Mouse (Mus musculus) neutrophil, adult 5-6 weeks (primary cell): ENCODE measurements around the gene Cltb. TPM values are rescaled to one million over a fixed set of nuclear protein-coding genes. Genes with fewer than 3 reads are reported as not detected.

Experiments used
- ATAC-seq: fragments of 151-379, 151-347 bp; 2 replicates; pipeline ENCODE4 v1.8.0; 2017; ENCODE audit warnings: mild to moderate bottlenecking, moderate TSS enrichment; ENCODE audit not compliant: insufficient number of reproducible peaks, poor library complexity, low FRiP score, severe bottlenecking; ENCODE audit errors: extremely low read depth
- total RNA-seq: library from RNA; stranded (forward); fragments of 200-1000 nt; gene quantifications from 2 replicates; pipeline ENCODE4 v1.2.3, GENCODE M21; 2017

Cltb gene
- total RNA-seq, 1 experiment from 2014 or later: 9.3 TPM

DNA sequence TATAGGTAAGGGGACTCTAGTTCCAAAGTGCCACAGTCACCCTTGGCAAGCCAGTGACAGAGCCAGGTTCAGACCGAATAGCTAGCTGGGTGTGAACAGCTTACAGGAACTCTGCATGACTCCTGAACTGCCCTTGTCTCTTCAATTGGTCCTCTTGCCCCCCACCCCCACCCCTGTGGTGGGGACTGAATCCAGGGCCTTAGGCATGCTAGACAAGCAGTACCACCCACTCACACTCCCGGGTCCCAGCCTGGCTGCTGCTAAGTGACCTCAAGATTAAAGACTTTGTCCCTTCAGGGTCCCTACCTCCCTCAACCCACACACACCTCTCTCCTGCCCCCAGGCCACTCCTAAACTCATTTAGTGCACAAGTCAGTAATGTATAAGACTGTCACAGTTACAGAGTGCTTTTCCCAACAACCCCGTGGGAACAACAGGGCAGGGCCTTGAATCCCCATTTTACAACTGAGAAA is 8.5 kb downstream of the Cltb start:
- no peak for ATAC-seq

DNA sequence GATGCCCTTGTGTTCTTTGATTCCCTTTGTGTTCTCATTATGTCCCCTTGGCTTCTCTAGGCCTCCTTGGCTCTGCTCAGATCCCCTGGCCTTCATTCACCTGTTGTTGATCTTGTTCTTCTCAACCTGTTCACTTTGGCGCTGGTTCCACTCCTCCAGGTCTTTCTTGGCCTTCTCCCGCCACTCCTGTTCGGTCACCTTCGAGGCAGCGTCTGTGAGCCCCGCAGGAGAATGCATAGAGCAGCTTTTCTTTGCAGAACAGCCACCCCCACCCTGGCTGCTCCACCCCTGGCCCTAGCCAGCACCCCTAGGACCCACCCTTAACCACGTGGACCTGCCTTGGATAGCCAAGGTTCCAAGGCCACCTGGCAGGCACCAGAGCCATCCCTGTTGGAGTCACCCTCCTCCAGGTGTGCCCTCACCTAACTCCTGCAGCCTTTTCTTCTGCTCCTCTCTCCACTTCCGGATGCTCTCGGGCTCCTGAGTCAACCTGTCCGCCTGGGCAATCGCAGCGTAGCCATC is 12.5 kb downstream of the Cltb start:
- no peak for ATAC-seq

DNA sequence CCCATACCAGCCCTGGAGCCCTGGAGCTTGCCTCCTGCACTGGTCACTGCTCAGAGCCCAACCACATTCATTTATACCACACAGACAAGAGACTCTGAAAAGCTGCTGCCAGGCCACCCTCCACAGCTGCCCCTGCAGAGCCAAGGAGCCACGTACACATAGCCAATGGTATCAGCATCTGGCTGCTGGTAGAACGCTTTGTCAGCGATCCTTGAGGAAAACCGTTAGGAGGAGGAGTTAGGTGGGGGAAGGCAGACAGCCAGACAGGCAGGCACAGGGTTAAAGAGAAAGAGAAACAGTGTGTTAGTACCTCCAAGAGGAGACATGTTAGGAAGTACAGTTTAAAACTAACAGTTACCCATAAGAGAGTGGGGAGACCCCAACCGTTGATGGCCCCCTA is 14.3 kb downstream of the Cltb start:
- ATAC-seq: no peak

DNA sequence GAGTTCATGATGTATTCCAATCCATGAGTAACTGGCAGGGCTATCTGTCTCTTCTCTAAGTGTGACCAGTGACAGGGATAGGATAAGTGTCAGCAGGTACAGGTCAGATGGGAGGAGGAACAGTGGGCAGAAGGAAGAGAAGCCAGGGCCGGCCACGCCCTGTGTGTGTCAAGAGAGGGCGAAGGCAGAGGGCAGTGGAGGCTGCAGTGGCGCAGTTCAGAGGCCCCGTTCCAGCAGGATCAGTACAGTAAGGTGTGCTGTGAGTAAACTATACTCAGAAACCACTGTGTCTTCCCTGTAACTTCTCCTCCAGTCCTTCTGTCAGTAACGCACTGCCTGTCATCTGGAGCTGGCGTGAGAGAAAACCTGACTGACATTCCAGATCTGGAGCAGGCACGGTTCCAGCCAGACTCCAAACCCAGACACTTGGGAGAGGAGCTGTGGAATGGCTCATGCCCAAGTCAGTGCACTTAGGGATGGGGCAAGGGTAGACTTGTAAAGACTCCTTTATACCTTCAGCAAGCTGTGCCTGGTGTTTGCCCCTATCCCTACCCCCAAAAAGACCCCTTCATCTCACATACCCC is 14.9 kb downstream of the Cltb start:
- no peak for ATAC-seq

DNA sequence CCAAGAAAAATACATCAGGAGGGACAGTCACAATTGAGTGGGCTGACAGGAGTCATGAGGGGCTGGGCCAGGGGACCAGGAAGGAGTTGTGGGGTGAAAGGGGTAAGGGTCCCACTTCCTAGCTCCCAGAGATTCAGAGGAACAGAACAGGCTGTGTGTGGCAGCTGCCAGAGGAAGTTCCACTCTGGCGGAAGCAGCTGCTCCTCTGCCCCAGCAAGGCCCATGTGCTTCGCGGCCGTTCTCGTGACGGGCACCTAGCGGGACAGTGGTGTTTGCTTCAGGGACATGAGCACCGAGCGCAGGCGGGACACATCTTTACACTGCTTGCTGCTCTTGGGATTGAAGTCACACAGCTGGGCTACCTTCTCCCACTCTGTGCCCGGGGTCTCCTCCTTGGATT is 17.5 kb downstream of the Cltb start:
- ATAC-seq: no peak

DNA sequence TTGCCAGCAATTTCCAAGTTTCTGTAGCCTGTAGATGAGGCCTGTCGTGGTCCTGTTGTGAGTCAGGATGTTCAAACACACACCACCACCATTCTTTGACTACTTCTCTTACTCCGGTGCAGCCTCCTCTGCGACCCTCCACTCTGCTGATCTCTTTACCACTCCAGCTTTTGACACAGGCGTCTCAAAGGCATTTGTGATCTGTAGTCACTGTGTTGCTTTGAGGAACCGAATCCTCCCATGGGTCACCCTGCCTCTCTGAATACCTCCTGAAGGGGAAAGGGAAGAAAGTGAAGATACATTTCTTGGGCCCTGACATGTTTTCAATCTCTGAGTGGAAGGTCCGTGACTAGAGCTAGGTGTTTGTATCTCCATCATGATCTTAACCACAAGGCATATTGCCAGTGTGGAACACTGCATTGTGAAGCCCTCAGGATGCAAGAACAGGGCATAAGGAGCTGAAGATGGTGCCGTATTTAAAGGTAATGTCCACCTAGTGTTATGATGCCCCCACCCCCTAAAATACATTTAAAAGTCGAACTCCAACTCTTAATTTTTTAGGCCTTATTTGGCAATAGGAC is 19.3 kb downstream of the Cltb start:
- no peak for ATAC-seq

DNA sequence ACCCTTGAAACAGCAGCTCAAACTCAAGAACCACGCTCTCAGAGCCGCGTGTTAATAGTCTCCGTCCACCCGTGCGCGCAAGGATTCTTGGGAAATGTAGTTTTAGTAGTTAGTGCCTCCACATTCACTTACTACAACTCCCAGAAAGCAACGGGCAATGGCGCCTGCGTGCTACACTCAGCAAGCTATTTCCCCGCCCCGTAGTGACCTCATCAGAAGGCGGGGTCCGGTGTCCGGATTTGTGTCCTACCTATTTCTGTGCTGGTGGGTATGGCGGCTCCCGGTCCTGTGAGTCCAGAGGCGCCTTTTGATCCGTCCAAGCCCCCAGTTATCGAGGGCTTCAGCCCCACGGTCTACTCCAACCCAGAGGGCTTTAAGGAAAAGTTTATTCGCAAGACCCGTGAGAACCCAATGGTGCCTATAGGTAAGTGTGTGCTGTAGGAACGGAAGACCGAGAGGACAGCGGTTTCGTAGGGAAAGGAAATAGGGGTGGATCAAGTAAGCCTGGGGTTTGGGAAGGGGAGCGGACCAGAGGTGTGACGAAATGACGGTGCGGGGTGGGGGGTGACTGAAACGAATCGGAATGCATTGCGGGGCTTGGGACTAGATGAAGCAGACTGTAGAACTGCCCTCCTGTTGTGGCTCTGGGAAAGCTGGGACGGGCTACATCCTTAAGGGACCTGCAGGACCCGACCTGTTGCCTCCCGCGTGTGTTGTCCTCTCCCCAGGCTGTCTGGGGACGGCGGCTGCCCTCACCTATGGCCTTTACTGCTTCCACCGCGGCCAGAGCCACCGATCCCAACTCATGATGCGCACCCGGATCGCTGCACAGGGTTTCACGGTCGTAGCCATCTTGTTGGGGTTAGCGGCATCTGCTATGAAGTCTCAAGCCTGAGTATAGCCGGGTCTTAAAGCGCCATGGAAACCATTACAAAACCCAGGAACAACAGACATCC is 20.9 kb downstream of the Cltb start, which contains the start of the genes Nop16 and Higd2a:
Gene Nop16 (minus strand): TSS at position 95 of the 956 bp plus-strand sequence.
Gene Higd2a (plus strand): TSS at position 212 of the 956 bp plus-strand sequence.
- peak; percentile 99 for ATAC-seq

DNA sequence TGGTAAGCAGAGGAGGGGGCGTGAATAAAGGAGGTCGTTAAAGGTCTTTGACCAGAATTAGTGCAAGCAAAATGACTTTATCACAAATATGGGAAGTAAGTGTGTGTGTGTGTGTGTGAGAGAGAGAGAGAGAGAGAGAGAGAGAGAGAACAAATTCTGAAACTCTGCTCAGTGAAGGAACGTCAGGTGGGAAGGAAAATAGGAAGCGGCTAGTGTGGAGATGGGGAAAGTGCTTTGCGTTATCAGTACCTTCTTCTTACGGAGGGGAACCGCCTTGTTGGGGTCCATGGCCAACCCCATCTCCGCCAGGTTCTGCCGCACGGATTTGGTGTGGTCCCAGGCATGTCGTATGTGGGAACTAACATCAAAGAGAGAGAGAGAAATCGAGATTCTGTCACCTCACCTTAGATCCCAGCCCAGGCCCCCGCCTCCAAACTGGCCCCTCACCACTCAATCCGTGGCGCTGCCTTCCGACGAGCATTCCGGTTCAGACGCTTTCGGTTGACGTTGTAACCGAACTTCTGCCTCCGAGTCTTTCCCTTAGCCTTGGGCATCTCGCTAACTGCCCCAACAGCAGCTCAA is 21.6 kb downstream of the Cltb start:
- no peak for ATAC-seq

DNA sequence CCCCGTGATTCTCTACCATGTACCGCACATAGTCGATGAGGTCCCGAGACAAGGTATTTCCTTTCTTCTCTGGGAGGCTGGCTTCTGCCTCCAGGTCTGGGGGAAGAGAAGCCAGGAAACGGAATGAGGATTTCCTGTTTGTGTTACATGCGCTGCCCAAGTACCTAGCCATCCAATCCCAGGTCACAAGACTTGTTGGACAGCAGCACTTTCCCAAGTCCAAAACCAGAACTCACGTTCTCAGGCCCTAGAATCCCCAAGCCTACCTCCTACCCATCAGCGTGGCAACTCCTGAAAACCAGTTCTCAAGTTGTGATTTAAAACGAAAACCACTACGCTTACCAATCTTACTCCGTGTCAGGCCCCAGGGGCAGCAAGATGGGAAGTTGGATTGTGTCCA is 25.3 kb downstream of the Cltb start:
- no peak for ATAC-seq

DNA sequence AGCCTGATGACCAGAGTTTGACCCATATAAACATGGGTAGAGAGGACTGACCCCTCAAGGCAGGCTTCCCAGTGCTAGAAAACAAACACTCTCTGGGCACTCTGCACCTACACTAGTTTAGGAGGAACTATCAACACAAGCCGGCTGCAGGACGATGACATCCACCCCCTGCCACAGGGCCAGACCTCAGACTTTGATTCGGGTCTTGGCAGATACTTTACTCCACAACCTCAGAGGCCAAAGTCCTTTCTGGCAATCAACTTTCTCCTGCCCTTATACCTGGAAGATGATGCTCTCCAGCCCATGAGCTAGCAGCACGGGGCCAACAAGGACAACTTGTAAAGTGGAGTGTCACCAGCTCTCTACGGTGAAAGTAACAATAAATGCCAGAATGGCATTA is 28.3 kb downstream of the Cltb start:
- ATAC-seq: no peak

DNA sequence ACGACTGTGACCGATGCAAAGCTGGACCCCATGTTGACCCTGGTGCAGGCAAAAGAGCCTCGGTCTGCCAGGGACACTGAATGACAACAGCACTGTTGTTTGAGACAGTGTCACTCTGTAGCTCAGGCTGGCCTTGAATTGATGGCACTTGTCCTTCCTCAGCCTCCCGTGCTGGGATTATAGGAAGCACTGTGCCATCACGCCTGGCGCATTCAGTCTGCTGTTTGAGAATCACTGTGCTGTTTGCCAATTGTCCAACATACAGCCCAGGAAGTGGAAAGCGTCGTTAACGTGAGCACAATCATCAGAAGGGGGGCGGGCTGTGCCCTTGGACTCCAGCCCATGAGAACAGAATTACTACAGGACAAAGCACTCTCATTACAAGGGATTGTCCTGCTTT is 29.0 kb downstream of the Cltb start:
- no peak for ATAC-seq

DNA sequence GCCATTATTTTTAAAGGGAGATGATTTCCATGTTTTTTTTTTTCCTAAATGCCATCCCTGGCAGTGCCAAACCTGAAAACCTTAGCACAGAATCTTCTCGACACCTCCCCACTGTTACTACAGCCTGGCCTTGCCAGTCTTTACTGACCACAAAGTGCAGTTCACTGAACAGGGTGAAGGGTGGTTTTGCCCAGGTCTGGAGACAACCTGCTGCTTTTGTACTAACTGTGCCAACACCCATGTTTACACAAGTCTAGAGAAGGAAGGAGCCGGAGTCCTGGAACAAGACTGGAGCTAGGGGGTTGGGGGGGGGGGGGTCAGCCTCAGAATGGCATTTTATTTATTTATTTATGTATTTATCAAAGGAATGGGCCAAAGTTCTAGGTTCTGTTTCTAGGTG is 29.8 kb downstream of the Cltb start:
- no peak for ATAC-seq

DNA sequence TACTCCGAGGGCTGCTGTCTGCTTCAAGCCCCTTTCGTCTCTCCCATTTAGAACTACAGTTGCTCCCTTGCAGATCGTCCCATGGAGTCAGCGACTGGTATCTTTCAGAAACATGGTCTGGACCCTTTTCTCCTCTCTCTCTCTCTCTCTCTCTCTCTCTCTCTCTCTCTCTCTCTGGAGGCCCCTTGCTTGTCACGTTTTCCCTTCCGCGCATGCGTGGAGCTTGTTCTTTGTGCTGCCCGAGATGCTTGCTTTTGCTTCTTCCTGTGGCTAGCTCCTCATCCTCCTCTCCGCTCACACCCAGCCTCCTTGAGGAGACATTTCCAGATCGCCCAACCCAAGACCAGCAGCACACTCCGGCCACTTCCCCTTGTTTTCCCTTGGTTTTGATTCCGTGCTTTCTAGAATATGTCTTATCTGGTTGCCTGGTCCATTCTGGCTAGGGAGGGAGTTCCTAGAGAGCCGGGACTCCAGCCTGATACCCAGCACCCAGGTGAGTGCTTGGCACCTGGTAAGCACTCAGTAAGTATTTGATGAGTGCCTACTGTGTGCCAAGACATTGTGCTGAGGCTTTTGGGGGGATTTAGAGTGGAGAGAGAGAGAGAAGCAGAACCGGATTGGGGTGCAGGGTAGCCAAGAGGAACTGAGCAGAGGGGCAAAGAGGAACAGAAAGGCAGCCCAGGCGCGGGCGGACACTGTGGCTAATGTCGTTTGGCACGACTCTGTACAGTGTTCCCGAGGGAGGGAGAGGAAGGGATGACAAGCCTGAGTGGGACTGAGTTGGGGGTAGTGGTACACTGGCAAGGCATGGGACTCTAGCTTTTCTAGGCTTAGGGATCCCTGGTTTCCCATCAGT is 33.3 kb downstream of the Cltb start:
- ATAC-seq: peak; percentile 50

DNA sequence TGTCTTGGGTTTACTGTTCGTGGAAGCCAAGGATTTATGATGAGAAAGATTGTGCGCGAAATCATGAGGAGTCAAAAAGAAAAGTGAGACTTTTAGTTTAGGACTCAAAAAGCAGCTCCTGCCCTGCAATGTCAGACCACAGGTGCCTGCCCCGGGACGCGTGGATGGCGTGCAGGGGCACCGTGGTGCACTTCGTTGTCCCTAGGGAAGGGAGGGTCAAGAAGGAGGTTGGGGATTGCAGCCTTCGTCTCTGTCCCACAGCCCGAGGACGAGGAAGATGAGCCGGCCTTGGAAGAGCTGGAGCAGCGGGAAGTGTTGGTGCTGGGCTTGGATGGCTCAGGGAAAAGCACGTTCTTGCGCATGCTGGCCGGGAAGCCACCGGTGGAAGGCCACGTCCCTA is 35.7 kb downstream of the Cltb start:
- ATAC-seq: no peak

DNA sequence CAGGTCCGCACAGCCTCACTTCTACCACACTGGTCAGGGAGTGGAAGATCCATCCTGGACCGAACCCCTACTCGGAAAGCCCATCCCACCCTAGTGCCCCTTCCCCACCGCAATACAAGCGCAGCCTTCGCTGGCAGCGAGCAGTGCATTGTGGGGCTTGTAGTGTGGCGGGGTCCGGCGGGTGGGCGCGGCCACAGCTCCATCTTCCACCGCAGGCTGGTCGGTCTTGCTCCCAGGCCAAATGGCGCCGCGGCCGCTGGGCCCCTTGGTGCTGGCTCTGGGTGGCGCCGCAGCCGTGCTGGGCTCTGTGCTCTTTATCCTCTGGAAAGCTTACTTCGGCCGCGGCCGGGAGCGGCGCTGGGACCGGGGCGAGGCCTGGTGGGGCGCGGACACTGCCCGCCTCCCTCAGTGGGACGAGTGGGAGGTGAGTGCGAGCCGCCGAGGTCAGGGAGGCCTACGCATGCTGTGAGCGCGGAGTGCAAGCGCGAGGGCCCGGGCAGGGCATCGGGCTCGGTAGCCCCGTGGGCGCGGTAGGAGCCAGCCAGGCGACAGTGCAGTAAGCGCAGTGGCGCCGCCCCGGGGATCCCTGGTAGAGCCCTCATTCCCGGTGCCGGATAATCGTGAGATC is 36.2 kb downstream of the Cltb start, which contains the start of gene Arl10:
Gene Arl10 (plus strand): TSS at position 162 of the 628 bp plus-strand sequence.
- peak; percentile 27; the same call in 1 of the 2 replicates for ATAC-seq

DNA sequence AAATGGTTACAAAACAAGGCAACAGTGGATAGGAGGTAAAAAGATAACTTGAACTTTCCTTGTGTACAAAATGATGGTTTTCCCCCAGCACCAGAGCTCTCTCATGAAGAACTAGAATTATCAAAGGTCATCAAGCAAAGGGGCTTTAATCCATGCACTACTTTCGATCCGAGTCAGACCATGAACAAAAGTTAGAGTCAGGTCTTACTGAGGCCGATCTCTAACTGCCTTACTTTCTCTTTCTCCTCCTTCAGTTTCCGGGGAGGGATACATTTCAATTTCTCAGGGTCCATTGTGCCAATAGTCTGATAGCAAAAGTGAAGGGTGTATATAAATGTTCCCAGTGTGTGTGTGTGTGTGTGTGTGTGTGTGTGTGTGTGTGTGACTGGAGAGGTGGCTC is 38.5 kb downstream of the Cltb start:
- ATAC-seq: no peak

DNA sequence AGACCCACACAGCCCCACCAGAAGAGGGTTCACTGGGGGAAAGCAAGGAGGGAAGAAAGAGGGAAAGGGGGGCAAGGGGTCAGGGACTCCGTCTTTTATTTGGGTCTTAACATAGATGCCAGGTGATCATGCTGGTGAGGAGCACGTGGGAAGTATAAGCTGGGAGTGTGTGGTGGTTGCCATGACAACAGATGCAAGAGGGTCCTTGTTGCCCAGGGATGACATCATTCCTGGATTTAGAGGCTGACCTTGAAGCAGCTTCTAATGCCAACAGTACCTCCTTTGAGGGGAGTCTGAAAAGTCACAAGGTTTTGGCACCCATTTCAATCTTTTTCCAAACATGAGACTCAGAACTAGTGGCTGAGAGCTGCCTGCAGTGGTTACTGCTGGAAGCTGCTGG is 39.5 kb downstream of the Cltb start:
- ATAC-seq: no peak

DNA sequence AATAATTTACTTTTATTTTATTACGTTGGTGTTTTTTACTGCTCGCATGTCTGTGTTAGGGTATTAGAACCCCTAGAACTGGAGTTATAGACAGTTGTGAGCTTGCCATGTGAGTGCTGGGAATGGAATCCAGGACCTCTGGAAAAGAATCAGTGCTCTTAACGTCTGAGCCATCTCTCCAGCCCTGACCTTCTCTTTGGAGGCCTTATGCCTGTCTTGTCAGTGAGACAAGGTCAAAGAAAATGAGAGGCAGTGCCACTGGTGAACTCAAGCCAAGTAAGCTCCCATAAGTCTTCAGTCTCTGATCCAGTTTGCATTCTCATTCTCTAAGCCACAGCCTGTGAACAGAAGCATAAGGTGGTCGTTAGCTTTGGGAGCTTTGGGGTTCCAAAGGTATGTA is 40.4 kb downstream of the Cltb start:
- no peak for ATAC-seq
